ENCODE assay signal across 9 mouse cellular contexts in genomic region chr6:143609100-143609499, GRCm38 (mm10).
A peak's percentile ranks its signal among the peaks of the same experiment; 100 is the strongest.
DNase-seq lines count a peak whose midpoint lies in the region; ATAC-seq and TF ChIP-seq lines count a peak whose summit lies in the region.
"Had no signal": no experiment of that assay in that cellular context is flagged by ENCODE, and none has a peak within 500 bp of the region (broad histone marks: within the 10 kb centered on the region; RNA-seq: fewer than 3 reads in every experiment).

No protein-coding gene starts in this region.

- TF ChIP-seq CTCF in testis, adult 2 months (IDR thresholded peaks at IDR 0.05; ENCODE audit: control insufficient read depth, insufficient read depth, insufficient replicate concordance, low read depth, low read length) = peak; percentile 41; the same call in 1 of the 2 replicates
- TF ChIP-seq CTCF in embryonic fibroblast, embryonic 13.5 days (IDR thresholded peaks at IDR 0.05; ENCODE audit: borderline replicate concordance, insufficient read depth, low read length) = peak; percentile 14; the same call in 1 of the 2 replicates

- no peaks in the 10 kb centered on the region for H3K27me3 ChIP-seq in forebrain, embryonic 11.5 days (ENCODE audit: control insufficient read depth, insufficient read depth, low read length)
- no peaks in the 10 kb centered on the region for H3K27me3 ChIP-seq in forebrain, embryonic 10.5 days (ENCODE audit: poor library complexity, severe bottlenecking)
- H3K27me3 ChIP-seq in testis, adult 2 months (ENCODE audit: control insufficient read depth, insufficient read depth, low read length) = no peaks in the 10 kb centered on the region

- no peaks in the 10 kb centered on the region for H3K4me1 ChIP-seq in forebrain, embryonic 11.5 days (replicated peaks; ENCODE audit: control insufficient read depth, insufficient read depth, low read length)
- peaks cover 9% of the 10 kb centered on the region for H3K4me1 ChIP-seq in forebrain, embryonic 10.5 days
- peaks cover 3% of the 10 kb centered on the region for H3K4me1 ChIP-seq in testis, adult 2 months (ENCODE audit: control insufficient read depth, insufficient read depth, low read length)
- H3K4me1 ChIP-seq in embryonic fibroblast, embryonic 13.5 days (ENCODE audit: control insufficient read depth, insufficient read depth, low read length) = no peaks in the 10 kb centered on the region

- no peak overlapping the region for H3K4me3 ChIP-seq in forebrain, embryonic 11.5 days (ENCODE audit: low read depth, low read length)
- H3K4me3 ChIP-seq in forebrain, embryonic 10.5 days = no peak overlapping the region
- no peak overlapping the region for H3K4me3 ChIP-seq in testis, adult 2 months (ENCODE audit: control insufficient read depth, low read depth, low read length)
- H3K4me3 ChIP-seq in embryonic fibroblast, embryonic 13.5 days (ENCODE audit: insufficient read depth, low read length) = no peak overlapping the region
- H3K4me3 ChIP-seq: limb, embryonic 12.5 days had no signal

- no peak overlapping the region for H3K4me2 ChIP-seq in forebrain, embryonic 11.5 days (ENCODE audit: low read depth, low read length, severe bottlenecking)
- H3K4me2 ChIP-seq: limb, embryonic 12.5 days had no signal

- ATAC-seq in forebrain, embryonic 11.5 days (replicated peaks; ENCODE audit: low FRiP score) = peak; percentile 39
- peak; percentile 50; the same call in 1 of the 2 replicates for ATAC-seq in neutrophil, adult 5-6 weeks (ENCODE audit: extremely low read depth, insufficient number of reproducible peaks, low FRiP score, poor library complexity, severe bottlenecking)

- H3K9me3 ChIP-seq in forebrain, embryonic 11.5 days (ENCODE audit: control insufficient read depth, low read length) = no peaks in the 10 kb centered on the region
- H3K9me3 ChIP-seq in forebrain, embryonic 10.5 days = no peaks in the 10 kb centered on the region
- H3K9me3 ChIP-seq: limb, embryonic 12.5 days had no signal

- 72% methylated on average over 1 of the region's 1 CpGs for WGBS in forebrain, embryonic 11.5 days
- 79% methylated on average over 1 of the region's 1 CpGs for WGBS in forebrain, embryonic 10.5 days

- no peaks in the 10 kb centered on the region for H3K36me3 ChIP-seq in forebrain, embryonic 11.5 days (ENCODE audit: control insufficient read depth, insufficient read depth, low read length)
- no peaks in the 10 kb centered on the region for H3K36me3 ChIP-seq in forebrain, embryonic 10.5 days (replicated peaks)
- no peaks in the 10 kb centered on the region for H3K36me3 ChIP-seq in testis, adult 2 months (ENCODE audit: control insufficient read depth, insufficient read depth, low read length)
- H3K36me3 ChIP-seq: limb, embryonic 12.5 days had no signal

- H3K27ac ChIP-seq in forebrain, embryonic 11.5 days (ENCODE audit: low read depth, low read length) = no peak overlapping the region
- no peak overlapping the region for H3K27ac ChIP-seq in forebrain, embryonic 10.5 days
- H3K27ac ChIP-seq in testis, adult 2 months (ENCODE audit: control insufficient read depth, insufficient read depth, low read depth, low read length) = no peak overlapping the region
- H3K27ac ChIP-seq in embryonic fibroblast, embryonic 13.5 days (ENCODE audit: insufficient read depth, low read length) = no peak overlapping the region
- H3K27ac ChIP-seq: limb, embryonic 12.5 days had no signal

- peak; percentile 39 for DNase-seq in forebrain, embryonic 11.5 days (ENCODE audit: low spot score)
- no peak for DNase-seq in forebrain, embryonic 10.5 days (ENCODE audit: extremely low spot score, low spot score)
- no peak for DNase-seq in testis, postnatal 10 days (ENCODE audit: low spot score)
- no peak for DNase-seq in ovary, postnatal 10 days (ENCODE audit: low spot score)
- no peak for DNase-seq in layer of hippocampus, postnatal 25 days (ENCODE audit: extremely low spot score in 1 of 2, low spot score in 1 of 2)

- no peak overlapping the region for H3K9ac ChIP-seq in forebrain, embryonic 11.5 days (ENCODE audit: low read length)
- H3K9ac ChIP-seq: limb, embryonic 12.5 days had no signal

- no peak for TF ChIP-seq POLR2A in testis, adult 2 months (IDR thresholded peaks at IDR 0.05; ENCODE audit: control insufficient read depth, low read depth, low read length)
- no peak for TF ChIP-seq POLR2A in embryonic fibroblast, embryonic 13.5 days (IDR thresholded peaks at IDR 0.05; ENCODE audit: low read depth, low read length)
